Mouse (Mus musculus) neural tube, embryonic 15.5 days (tissue): ENCODE measurements around the gene Gstt1. TPM values are rescaled to one million over a fixed set of nuclear protein-coding genes. Genes with fewer than 3 reads are reported as not detected.
"Not testable (repeated sequence)": the region's sequence is repeated elsewhere in the genome, so short reads cannot be mapped to it uniquely, and the experiment has no call there.

ENCODE experiments used
- ATAC-seq: fragments of 200-750 bp; cut with Nextera tagmentation; 2 replicates; pipeline ENCODE4 v1.8.0; 2017; ENCODE audit warnings: mild to moderate bottlenecking, moderate TSS enrichment, moderate library complexity; ENCODE audit not compliant: low FRiP score
- H3K27ac ChIP-seq: fragments of 300-500 bp; sonication (generic); replicated peaks from 2 replicates; pipeline ENCODE4 v1.5.1; 2015; ENCODE audit warnings: mild to moderate bottlenecking, inconsistent platforms
- H3K27me3 ChIP-seq: fragments of 300-500 bp; sonication (generic); replicated peaks from 2 replicates; pipeline ENCODE4 v1.6.1; 2015; ENCODE audit warnings: inconsistent platforms
- H3K36me3 ChIP-seq: fragments of 300-500 bp; sonication (generic); 2 replicates; pipeline ENCODE4 v1.6.1; 2015; ENCODE audit warnings: inconsistent platforms
- H3K4me1 ChIP-seq: fragments of 300-500 bp; sonication (generic); 2 replicates; pipeline ENCODE4 v1.6.1; 2015; ENCODE audit warnings: inconsistent platforms
- H3K4me2 ChIP-seq: fragments of 300-500 bp; sonication (generic); 2 replicates; pipeline ENCODE4 v1.6.1; 2015; ENCODE audit warnings: inconsistent platforms, mild to moderate bottlenecking, moderate library complexity
- H3K4me3 ChIP-seq: fragments of 300-500 bp; sonication (generic); replicated peaks from 2 replicates; pipeline ENCODE4 v1.5.1; 2015; ENCODE audit warnings: mild to moderate bottlenecking, inconsistent platforms
- H3K9ac ChIP-seq: fragments of 300-500 bp; sonication (generic); replicated peaks from 2 replicates; pipeline ENCODE4 v1.6.1; 2015; ENCODE audit warnings: mild to moderate bottlenecking, inconsistent platforms
- H3K9me3 ChIP-seq: fragments of 300-500 bp; sonication (generic); replicated peaks from 2 replicates; pipeline ENCODE4 v1.6.1; 2016; ENCODE audit warnings: inconsistent platforms
- WGBS: fragments of 180-500 bp; shearing (Covaris S2); methylation state at CpG from one replicate; pipeline ENCODE4 v1.1.7; 2015; ENCODE audit warnings: mixed read lengths; 5-methylcytosine and 5-hydroxymethylcytosine counted together
- polyA plus RNA-seq: library from polyadenylated mRNA; unstranded; fragments of >200 nt; fragmentation: Nextera tagmentation; extraction: Ambion mirVana; gene quantifications from 2 replicates; pipeline ENCODE4 v1.2.1, GENCODE M21; 2015

The Gstt1 gene
- polyA plus RNA-seq: 9.6 and 13.8 TPM in 2 replicates

- H3K27ac ChIP-seq: no peak within 1 kb of the TSS
- H3K9me3 ChIP-seq: no peaks in the 10 kb centered on the region
- peak within 1 kb of the TSS; percentile 42 for H3K4me3 ChIP-seq
- peak within 1 kb of the TSS; percentile 42 for H3K9ac ChIP-seq
- no peaks in the 10 kb centered on the region for H3K36me3 ChIP-seq
- H3K27me3 ChIP-seq: peaks cover 10% of the 10 kb centered on the region; the same call in 1 of the 2 replicates
- H3K4me2 ChIP-seq: peak within 1 kb of the TSS; percentile 79
- peaks cover 27% of the 10 kb centered on the region for H3K4me1 ChIP-seq
- WGBS: 2% methylated on average over 18 of the region's 18 CpGs
- peak; percentile 50; the same call in 1 of the 2 replicates for ATAC-seq
These were observed at the start of gene Gstt1 for GRCm38 (mm10) chr10:75798176-75798696. Gene Gstt1, minus strand, starts transcription at chr10:75798584.

- Histone ChIP-seq H3K36me3 (no peaks in the 10 kb centered on the region), H3K9ac (no peak overlapping the region), H3K4me3 (no peak overlapping the region), H3K27me3 (no peaks in the 10 kb centered on the region), H3K27ac (no peak overlapping the region), H3K4me1 (no peaks in the 10 kb centered on the region), H3K9me3 (no peaks in the 10 kb centered on the region), H3K4me2 (no peak overlapping the region)
- WGBS: 81% methylated on average over 6 of the region's 6 CpGs
- ATAC-seq: no peak
These were observed 47.0 kb upstream of the Gstt1 start for GRCm38 (mm10) chr10:75845306-75845930.

- H3K36me3 ChIP-seq: no peaks in the 10 kb centered on the region
- H3K4me2 ChIP-seq: no peak overlapping the region
- H3K27ac ChIP-seq: no peak overlapping the region
- no peaks in the 10 kb centered on the region for H3K27me3 ChIP-seq
- ATAC-seq: no peak
- 71% methylated on average over 1 of the region's 1 CpGs for WGBS
- no peaks in the 10 kb centered on the region for H3K9me3 ChIP-seq
- no peak overlapping the region for H3K9ac ChIP-seq
- H3K4me3 ChIP-seq: no peak overlapping the region
- no peaks in the 10 kb centered on the region for H3K4me1 ChIP-seq
These were observed 46.4 kb upstream of the Gstt1 start for GRCm38 (mm10) chr10:75844800-75845199.

GRCm38 (mm10) chr10:75843898-75844297 lies 45.5 kb upstream of the Gstt1 start:
- WGBS: 88% methylated on average over 6 of the region's 6 CpGs
- not testable (repeated sequence) for H3K27me3 ChIP-seq, H3K4me3 ChIP-seq, H3K9ac ChIP-seq, H3K27ac ChIP-seq, H3K36me3 ChIP-seq, H3K4me1 ChIP-seq, H3K9me3 ChIP-seq, ATAC-seq, H3K4me2 ChIP-seq

GRCm38 (mm10) chr10:75839092-75839491 lies 40.7 kb upstream of the Gstt1 start:
- 89% methylated on average over 10 of the region's 10 CpGs for WGBS
- Histone ChIP-seq H3K9ac (no peak overlapping the region), H3K4me2 (no peak overlapping the region), H3K27me3 (peaks cover 7% of the 10 kb centered on the region; the same call in 1 of the 2 replicates), H3K4me1 (peaks cover 37% of the 10 kb centered on the region), H3K36me3 (no peaks in the 10 kb centered on the region), H3K27ac (no peak overlapping the region), H3K9me3 (no peaks in the 10 kb centered on the region), H3K4me3 (no peak overlapping the region)
- no peak for ATAC-seq

- peaks cover 43% of the 10 kb centered on the region for H3K4me1 ChIP-seq
These were observed 38.9 kb upstream of the Gstt1 start, which contains the start of gene Gstt2 for GRCm38 (mm10) chr10:75837248-75837759. Gene Gstt2, minus strand, starts transcription at chr10:75837424.

GRCm38 (mm10) chr10:75835761-75836531 lies 37.6 kb upstream of the Gstt1 start:
- Histone ChIP-seq H3K27ac (0 out of 2 replicates have a peak overlapping the region, but pooled peaks have one; percentile 89), H3K4me1 (peaks cover 43% of the 10 kb centered on the region), H3K9me3 (no peaks in the 10 kb centered on the region), H3K36me3 (no peaks in the 10 kb centered on the region), H3K9ac (no peak overlapping the region), H3K4me2 (peak overlapping the region; percentile 76), H3K4me3 (peak overlapping the region; percentile 32; the same call in 1 of the 2 replicates), H3K27me3 (peaks cover 18% of the 10 kb centered on the region; the same call in 1 of the 2 replicates)
- WGBS: 24% methylated on average over 10 of the region's 10 CpGs
- ATAC-seq: no peak

More at GRCm38 (mm10) chr10:75837248-75837759, 38.9 kb upstream of the Gstt1 start, which contains the start of gene Gstt2:
- ATAC-seq: peak; percentile 91
- peak within 1 kb of the TSS; percentile 76 for H3K4me2 ChIP-seq
- H3K36me3 ChIP-seq: no peaks in the 10 kb centered on the region
- peak within 1 kb of the TSS; percentile 89 for H3K27ac ChIP-seq
- WGBS: under 1% methylated on average over 21 of the region's 21 CpGs
- H3K9me3 ChIP-seq: no peaks in the 10 kb centered on the region
- H3K9ac ChIP-seq: peak within 1 kb of the TSS; percentile 57
- H3K4me3 ChIP-seq: peak within 1 kb of the TSS; percentile 57
- H3K27me3 ChIP-seq: peaks cover 18% of the 10 kb centered on the region; the same call in 1 of the 2 replicates

- peaks cover 43% of the 10 kb centered on the region for H3K4me1 ChIP-seq
- 5% methylated on average over 10 of the region's 10 CpGs for WGBS
- ATAC-seq: no peak
- H3K36me3 ChIP-seq: no peaks in the 10 kb centered on the region
- 0 out of 2 replicates have a peak overlapping the region, but pooled peaks have one; percentile 5 for H3K9ac ChIP-seq
- no peak overlapping the region for H3K27ac ChIP-seq
- peak overlapping the region; percentile 32 for H3K4me3 ChIP-seq
- H3K4me2 ChIP-seq: peak overlapping the region; percentile 70
- peaks cover 18% of the 10 kb centered on the region; the same call in 1 of the 2 replicates for H3K27me3 ChIP-seq
- no peaks in the 10 kb centered on the region for H3K9me3 ChIP-seq
These were observed 36.9 kb upstream of the Gstt1 start for GRCm38 (mm10) chr10:75835307-75835706.

GRCm38 (mm10) chr10:75834721-75835120 lies 36.3 kb upstream of the Gstt1 start:
- no peaks in the 10 kb centered on the region for H3K36me3 ChIP-seq
- H3K9me3 ChIP-seq: no peaks in the 10 kb centered on the region
- peaks cover 43% of the 10 kb centered on the region for H3K4me1 ChIP-seq
- peak overlapping the region; percentile 41 for H3K4me3 ChIP-seq
- H3K4me2 ChIP-seq: peak overlapping the region; percentile 70
- no peak for ATAC-seq
- 15% methylated on average over 9 of the region's 9 CpGs for WGBS
- peak overlapping the region; percentile 34; the same call in 1 of the 2 replicates for H3K9ac ChIP-seq
- H3K27ac ChIP-seq: no peak overlapping the region
- H3K27me3 ChIP-seq: peaks cover 18% of the 10 kb centered on the region; the same call in 1 of the 2 replicates

- H3K9ac ChIP-seq: peak overlapping the region; percentile 34
- H3K4me3 ChIP-seq: peak overlapping the region; percentile 41
- H3K4me1 ChIP-seq: peaks cover 43% of the 10 kb centered on the region
- WGBS: 5% methylated on average over 21 of the region's 21 CpGs
- H3K4me2 ChIP-seq: peak overlapping the region; percentile 70
- H3K9me3 ChIP-seq: no peaks in the 10 kb centered on the region
- H3K36me3 ChIP-seq: no peaks in the 10 kb centered on the region
- H3K27me3 ChIP-seq: peaks cover 18% of the 10 kb centered on the region; the same call in 1 of the 2 replicates
- no peak overlapping the region for H3K27ac ChIP-seq
- ATAC-seq: no peak
These were observed 35.9 kb upstream of the Gstt1 start for GRCm38 (mm10) chr10:75834250-75834649.

GRCm38 (mm10) chr10:75833456-75834080 lies 35.2 kb upstream of the Gstt1 start:
- Histone ChIP-seq H3K27me3 (peaks cover 18% of the 10 kb centered on the region; the same call in 1 of the 2 replicates), H3K9ac (peak overlapping the region; percentile 34; the same call in 1 of the 2 replicates), H3K4me2 (peak overlapping the region; percentile 70), H3K4me1 (peaks cover 43% of the 10 kb centered on the region), H3K36me3 (no peaks in the 10 kb centered on the region), H3K27ac (no peak overlapping the region), H3K4me3 (peak overlapping the region; percentile 41), H3K9me3 (no peaks in the 10 kb centered on the region)
- WGBS: 24% methylated on average over 21 of the region's 21 CpGs
- no peak for ATAC-seq
